Mouse (Mus musculus): ENCODE data around the gene Ephb1.

GRCm38 (mm10) chr9:102243296-102243695 is 111.2 kb downstream of the Ephb1 start:
- TF ChIP-seq EP300 (IDR thresholded peaks at IDR 0.05) (no peak), CTCF (IDR thresholded peaks at IDR 0.05) (no peak)
